Mouse (Mus musculus): ENCODE data around the gene Mfsd4a.

Mfsd4a gene

DNA sequence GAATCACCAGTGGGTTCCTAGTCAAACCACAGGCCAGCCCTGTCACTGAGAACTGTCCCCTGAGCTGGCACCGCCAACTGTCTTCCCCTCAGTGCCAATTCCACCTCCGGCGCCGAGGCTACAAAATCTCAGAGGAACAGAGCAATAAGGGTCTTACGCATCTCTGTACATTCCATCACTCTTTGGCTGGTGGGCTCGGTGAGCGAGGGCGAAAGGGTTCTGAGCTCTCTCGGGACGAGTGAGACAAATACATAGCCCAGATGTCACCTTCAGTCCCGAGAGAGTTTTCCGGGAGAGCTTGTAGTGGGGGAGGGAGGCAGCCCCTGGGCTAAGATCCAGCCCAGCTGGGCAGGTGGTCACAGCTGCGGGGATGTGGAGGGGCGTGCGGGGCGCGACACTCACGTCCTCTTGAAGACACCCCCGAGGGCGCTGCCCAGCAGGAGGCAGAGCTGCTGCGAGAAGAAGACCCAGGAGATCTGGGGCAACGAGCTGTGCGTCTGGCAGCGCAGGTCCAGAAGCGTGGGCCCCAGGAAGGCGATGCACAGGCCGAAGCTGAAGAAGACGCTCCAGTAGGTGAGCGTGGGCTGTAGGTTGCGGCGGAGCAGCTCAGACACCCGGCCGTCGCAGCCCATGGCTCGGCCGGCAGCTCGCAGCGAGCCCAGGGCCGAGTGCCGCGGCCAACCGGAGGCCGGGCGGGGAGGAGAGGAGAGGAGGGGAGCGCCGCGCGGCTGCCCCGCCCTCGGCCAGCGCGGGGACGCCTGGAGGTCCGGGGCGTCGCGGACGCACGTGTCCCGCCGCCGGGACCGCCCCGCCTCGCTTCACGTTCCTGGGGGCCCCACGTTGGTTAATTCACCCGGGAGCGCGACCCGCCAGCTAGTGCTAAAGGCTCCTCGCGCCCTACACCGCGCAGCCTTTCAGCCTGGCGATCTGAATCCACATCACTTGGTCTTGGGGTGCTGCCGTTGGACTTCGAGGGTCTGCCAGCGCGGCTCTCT lies at the start of gene Mfsd4a:
Gene Mfsd4a (minus strand): TSS at position 802 of the 995 bp plus-strand sequence.
- no peak for DNase-seq (ENCODE audit: low spot score)

DNA sequence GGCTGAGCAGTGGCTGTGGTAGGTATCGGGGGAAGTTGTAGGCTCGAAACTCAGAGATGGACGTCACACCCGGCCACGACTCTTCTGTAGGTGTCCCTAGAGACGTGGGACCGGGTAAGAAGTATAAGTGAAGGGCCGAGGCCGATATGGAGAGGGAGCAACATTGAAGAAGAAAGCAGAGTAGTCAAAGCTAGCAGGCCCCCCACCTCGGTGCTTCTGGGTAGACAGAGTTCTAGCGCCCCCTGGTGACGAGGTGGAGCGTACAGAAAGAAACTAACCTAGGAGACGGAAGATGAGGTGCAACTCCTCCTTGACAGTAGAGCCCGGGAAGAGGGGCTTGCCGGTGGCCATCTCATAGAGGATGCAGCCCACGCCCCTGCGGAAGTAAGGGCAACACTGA lies 48.7 kb upstream of the Mfsd4a start:
- DNase-seq (ENCODE audit: low spot score), result no peak

DNA sequence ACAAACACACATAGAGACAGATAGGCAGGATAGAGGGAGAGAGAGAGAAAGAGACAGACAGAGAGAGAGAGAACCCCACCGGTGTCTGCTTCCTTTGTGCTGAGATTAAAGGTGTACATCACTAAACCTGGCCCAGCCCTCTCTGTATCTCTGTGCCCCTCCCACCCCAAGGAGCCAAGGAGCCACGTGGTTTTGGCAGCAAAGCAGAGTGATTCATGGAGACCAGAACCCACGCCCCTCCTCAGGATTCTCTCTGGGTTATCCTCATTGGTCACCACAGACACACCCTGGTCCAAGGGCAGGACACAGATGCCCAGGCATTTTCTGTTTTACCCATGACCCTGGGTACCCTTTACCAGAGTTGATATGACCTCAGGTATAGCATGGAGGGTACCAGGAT lies 45.2 kb upstream of the Mfsd4a start:
- no peak for DNase-seq (ENCODE audit: low spot score)

DNA sequence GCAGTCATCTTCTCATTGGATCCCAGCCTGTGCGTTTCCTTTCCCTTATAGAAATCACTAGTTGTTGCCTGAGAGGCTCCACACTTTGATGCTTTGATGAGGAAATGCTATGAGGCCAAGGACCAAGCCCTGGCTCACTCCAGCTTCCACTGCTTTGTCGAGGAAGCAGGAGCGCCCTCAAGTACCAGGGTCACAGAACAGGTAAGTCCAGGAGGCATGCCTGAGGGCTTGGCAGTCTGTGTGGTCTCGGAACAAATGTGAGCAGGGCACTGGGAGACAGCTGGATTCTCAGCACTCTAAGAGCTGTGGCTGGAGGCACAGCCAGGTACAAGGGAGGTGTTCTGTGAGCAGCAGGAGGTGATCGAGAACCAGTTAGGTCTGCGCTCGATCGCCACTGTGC lies 44.6 kb upstream of the Mfsd4a start:
- no peak for DNase-seq (ENCODE audit: low spot score)

DNA sequence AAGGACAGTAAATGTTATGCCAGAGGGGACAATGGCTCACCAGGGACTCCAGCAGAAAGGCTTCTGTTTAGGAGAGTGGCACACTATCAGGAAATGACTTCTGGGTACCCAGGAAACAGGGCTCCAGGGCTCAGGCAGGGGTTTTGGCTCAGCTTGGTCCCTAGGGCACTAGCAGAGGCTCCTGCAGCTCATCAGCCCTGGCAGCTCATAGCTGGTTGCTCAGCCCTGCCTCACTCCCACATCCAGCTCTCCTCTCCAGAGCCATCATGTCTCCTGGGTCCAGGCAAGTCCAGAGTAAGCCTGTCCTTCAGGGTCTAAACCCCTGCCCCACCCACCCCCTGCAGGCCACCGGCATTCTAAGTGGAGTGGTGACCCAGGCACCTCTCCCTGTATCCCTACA lies 43.5 kb upstream of the Mfsd4a start:
- no peak for DNase-seq (ENCODE audit: low spot score)

DNA sequence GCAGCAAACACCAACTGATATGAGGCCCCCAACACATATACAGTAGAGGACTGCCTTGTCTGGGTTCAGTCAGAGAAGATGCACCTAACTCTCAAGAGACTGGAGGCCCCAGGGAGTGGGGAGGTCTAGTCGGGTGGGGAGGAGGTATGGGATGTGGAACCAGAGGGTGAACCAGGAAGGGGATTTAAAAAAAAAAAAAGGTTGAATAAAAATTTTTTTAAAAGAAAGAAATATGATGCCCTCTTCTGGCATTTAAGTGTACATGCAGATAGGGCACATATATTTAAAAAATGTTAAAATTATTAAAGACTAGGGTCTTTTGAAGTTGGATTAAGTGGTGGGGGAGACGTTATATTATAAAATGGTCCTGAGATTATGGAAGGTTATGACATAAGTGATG lies 41.5 kb upstream of the Mfsd4a start:
- DNase-seq (ENCODE audit: low spot score), result no peak

DNA sequence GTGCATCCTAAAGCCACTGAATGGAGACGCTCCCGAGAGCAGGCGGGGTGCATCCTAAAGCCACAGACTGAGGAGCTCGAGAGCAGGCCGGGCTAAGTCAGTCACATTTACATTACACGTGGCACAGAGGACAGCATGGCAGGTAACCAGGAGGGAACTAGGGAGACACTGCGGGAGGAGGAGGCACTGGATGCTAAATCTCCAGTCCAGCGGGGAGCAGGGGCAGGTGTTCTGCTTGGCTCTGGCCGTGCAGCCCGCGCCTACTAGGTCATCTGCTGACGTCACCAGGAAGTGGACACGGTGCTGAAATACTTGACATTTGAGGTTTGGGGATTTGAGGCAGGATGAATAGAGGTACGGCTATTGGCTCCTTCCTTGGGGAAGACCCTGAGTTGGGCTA lies 36.5 kb upstream of the Mfsd4a start:
- DNase-seq (ENCODE audit: low spot score), result no peak

DNA sequence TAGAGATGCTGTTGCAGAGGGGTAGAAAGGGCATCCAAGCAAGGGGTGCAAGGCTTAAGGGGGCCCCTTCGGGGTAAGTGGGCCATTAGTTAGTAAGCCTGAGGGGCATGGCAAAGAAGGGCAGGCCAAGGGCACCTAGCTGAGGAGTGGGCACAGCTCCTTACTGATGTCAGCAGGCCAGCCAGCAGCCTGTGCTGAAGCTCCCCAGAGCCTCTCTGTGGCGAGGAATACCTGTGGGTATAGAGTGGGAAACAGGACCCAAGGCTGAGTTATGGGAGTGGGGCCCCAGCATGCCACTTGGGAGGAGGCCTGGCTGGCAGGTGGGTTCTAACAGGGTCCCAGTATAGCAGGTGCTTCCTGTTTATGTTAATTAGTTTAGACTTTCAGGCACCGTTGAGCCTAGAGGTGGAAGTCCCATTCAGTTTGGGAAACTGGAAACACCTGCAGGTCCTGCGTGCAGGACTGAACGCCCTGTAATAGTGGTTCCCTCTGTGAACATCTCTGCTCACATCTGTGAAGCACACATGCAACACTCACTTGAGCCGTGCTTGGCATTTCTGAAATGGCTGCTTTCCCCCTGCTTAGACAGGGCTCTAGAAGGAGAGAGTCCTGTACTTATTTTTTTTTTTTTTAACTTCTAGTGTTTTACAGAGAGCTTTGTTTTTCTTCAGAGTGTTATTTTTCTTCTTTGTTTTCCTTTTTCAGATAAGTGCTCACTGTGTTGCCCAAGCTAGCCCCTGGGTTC lies 34.3 kb upstream of the Mfsd4a start:
- no peak for DNase-seq (ENCODE audit: low spot score)

DNA sequence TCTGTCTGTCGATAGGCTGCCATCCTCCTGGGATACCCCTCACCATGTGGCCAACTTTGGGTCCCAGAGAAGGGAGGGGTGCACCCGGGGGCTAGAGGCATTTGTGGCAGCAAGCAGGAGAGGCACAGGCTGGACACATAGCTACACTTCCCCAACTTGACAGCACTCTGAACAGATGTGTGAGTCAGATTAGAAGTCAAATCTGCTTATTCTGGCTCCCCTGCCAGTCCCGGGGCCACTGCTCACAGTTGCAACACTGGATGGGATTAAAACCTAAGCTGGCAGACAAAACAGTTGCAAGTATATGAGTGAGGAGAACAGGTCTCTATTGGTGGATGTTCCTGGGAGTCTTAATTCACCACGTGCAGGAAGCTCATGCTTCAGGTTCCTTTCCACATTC lies 31.9 kb upstream of the Mfsd4a start:
- no peak for DNase-seq (ENCODE audit: low spot score)

DNA sequence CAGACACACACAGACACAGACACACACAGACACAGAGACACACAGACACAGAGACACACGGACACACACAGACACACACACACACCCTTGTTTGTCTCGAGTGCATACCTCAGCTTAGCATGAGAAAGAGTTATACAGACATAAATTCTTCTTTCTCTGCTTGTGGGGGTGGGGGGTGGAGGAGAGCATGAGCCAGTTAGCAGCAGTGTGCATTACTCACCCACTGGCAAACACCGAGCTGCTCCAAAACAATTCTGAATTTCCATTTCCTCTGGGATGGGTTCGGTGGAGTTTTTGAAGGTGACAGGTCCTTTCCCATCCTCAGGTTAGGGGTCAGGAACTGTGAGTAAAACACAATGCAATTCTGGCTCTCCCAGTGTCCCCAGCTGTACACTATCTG lies 31.2 kb upstream of the Mfsd4a start:
- no peak for DNase-seq (ENCODE audit: low spot score)

DNA sequence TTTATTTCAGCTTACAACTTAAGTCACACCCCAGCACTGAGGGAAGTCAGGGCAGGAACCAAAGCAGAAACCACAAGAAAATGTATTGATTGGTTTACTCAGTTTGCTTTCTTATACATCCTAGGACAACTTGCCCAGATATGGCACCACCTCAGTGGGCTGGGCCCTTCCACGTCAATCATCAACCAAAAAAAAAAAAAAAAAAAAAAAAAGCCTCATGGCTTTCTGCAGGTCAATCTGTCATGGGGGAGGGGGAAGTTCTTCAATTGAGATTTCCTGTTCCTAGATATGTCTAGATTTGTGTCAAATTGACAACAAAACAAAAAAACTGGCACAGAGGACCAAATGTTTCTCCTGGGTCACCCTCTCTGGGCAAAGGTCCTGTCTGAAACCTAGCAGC lies 30.2 kb upstream of the Mfsd4a start:
- no peak for DNase-seq (ENCODE audit: low spot score)

DNA sequence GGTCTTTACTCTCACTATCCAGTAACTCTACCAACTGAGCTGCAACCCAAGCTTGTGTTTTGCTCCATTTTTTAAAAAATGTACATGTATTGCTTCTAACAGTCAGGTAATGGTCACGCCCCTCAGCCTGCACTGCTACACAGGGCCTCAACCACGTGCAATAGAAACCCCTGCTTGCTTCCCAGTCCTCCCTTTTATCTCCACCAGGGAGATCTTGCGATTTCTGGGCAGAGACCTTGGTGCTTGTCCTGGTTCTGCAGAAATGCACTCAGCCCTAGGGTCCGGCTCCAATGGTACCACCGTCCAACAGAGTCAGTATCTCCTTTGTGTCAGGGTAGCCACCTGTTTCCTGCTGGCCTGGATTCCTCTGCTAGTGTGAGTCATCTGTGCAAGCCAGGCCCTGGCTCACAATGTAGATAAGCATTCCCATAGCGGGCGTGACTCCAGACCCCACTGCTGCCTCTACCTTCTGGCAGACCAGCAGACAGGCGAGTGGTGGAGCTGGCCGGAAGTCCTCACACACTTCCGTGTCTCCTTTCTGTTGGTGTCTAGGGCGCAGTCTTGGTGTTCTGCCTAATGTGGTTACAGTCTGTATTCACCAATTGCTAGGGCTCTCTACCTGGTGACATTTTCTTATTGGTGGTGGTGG lies 27.6 kb upstream of the Mfsd4a start:
- DNase-seq (ENCODE audit: low spot score), result no peak

DNA sequence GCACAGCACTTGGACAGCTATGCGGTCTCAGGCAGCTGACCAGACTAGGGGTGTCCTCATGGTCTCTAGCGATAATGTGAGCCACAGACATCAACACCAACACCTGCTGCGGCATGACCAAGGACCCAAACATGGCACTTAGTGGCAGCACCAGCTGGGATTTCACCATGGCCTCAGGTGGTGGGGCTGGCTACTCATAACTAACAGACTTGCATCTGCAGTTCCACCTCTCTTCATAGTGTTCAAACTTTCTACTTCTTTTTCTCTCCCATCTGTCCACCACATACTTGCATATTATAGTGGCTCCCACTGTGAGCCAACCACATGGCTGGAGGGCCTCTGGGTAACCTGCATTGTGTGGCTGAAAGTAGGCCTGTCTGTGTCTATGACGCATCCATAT lies 25.4 kb upstream of the Mfsd4a start:
- no peak for DNase-seq (ENCODE audit: low spot score)

DNA sequence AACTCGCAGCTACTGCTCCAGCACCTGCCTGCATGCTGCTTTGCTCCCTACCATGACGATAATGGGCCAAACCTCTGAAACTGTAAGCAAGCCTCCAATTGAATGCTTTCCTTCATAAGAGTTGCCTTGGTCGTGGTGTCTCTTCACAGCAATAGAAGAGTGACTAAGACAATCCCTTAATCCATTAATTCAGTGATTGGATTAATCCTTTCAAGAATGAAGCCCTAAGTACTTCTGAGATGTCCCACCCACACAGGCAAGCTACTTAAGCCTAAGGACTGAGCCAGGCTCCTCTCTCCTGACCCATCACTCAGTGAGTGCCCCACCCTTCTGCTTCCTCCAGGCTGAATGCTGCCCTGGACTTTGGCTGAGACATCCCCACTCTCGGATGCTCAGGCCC lies 22.4 kb upstream of the Mfsd4a start:
- DNase-seq (ENCODE audit: low spot score), result no peak

DNA sequence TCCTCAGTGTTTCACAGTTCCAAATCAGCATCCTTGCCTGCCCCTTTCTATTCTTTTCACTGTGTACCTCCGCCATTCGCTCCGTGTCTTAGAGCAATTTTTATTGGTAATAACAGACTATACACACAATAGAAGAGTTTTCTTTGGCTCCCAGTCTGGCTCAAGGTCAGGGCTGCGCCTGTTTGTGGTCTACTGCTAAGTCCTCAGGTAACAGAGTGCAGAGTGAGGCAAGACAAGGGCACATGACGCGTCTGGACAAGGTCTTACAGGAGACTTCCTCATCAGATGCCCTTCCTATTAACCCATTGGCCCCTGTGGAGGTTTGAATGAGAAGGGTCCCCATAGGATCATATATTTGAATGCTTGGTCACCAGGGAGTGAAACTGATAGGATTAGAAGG lies 21.9 kb upstream of the Mfsd4a start:
- DNase-seq (ENCODE audit: low spot score), result no peak

DNA sequence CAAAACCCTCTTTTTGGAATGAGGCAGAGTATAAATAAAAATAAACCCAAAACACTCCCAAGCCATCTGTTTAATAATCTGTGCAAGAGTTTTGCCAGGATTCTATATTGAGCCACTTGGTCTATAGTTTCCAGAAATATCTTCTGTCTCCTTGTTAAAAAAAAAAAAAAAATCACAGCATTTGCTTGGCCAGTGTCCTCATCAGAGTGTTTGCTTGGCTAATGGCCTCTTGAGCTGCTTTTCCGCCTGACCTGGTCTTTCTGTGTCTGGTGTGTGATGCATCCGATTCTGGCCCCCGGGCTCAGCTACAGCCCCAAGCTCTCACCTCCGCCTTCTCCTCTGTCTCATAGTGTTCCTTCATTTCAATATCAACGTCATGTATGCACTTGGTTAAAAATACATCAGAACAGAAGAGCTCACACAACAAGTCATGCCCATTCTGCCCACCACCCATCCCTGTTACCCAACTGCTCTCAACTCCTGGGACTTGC lies 20.4 kb upstream of the Mfsd4a start:
- peak; percentile 60 for DNase-seq (ENCODE audit: low spot score)

DNA sequence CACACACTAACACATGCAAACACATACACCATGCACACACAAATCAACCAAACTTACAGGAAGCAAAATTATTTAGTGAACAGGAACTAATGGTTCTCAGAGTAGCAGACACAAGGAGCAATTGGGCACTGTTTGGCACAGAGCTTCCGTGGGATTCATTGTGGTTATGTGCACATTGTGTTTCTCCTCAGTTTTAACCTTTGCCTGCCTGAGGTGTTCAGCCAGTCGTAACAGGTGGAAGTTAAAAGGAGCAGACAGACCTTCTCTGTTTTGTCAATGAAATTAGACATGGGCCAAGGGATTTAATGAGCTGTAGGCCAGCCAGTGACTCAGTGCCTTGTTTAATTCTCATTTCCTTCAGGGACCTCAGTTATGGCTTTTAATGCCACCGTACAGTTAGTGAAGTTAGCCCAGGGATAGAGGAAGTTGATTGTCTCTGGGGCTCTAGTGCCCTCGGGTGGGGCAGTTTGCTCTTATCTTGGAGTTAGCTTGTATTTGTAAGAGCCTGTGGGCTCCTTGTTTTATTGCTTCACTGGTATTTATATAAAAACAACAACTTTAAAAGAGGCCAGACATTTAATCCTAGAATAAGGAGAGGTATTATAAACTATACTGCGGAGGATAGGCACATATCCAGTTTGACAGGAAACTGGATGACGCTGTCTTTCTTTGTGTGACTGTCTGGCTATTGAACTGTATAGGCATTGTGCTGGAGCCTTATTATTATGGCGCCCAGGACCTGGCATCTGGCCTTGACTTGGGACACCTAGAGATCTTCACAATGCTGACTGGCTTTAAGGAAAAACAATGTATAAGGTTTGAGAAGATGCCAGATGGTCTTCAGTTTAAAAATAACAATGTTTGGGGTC lies 17.6 kb upstream of the Mfsd4a start:
- no peak for DNase-seq (ENCODE audit: low spot score)

DNA sequence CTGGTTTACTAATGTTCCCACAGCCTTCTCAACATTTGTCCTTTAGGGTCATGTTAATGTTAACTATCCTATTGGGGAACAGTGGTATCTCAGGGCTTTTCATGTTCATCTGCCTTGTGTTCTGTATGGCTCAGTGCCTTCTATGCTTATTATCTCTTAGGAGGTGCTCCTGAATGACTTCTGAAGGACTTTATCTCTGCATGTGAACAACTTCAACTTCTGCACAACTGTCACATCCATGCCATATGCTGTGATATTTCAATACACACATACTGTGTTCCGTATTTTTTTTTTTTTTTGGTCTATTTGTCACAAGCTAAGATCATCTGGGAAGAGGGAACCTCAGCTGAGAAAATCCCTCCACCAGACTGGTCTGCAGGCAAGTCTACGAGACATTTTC lies 10.6 kb upstream of the Mfsd4a start:
- DNase-seq (ENCODE audit: low spot score), result no peak

DNA sequence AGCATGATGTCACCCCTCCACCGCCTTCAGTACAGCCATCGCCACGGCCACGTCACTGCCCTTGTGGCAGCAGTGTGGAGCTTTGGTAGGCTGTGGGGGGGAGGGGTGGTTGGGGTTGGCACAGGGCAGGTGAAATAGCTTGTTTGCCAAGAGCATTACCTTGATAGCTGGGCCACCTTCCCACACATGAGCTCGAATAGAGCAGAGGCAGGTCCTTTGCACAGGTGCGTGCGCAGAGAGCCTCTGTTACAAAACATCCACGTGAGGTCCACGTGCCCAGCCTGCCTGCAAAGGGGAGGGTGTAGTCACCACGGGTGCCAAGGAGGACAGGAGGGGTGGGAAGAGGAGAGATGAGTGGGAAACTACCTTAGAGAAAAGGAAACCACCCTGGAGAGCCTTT lies 7.7 kb upstream of the Mfsd4a start:
- no peak for DNase-seq (ENCODE audit: low spot score)

DNA sequence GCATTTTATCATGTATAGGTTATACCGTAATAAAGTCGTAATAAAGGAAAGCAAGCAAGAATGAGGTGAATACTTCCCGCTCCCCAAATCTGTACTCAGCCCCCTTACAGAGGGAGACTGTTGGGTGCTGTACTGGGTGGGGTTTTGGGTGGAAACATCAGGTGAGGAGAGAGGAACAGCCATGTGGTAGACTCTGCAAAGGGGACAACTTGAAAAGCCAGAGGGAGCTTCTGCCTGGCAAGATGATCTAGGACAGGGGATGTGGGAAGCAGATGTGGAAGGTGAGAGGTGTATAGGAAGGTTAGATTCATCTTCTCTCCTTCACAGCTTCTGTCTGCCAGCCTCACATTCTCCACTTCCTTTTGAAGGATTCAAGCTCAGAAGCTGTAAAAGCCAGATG lies 2.8 kb upstream of the Mfsd4a start:
- no peak for DNase-seq (ENCODE audit: low spot score)

DNA sequence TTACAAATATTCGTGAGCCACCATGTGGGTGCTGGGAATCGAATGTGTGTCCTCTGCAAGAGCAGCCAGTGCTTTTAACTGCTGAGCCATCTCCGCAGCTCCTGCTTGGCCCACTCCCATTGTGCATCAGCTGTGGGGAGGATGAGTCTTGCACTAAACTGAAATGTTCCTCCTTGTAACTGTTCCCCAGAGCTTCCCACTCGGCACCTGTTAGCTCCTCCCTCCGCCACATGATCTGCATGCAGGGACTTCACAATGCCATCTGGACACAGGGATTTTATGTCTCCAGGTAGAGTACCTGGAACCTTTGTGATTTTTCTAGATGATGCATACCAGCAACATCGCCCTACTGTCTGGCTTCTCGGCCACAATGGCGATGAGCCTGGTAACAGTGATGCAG lies 1.6 kb upstream of the Mfsd4a start:
- no peak for DNase-seq (ENCODE audit: low spot score)
